Mouse (Mus musculus): ENCODE results near the gene Hmgb2. TPM values are rescaled to one million over a fixed set of nuclear protein-coding genes. Genes with fewer than 3 reads are reported as not detected.
A peak's percentile ranks its signal among the peaks of the same experiment; 100 is the strongest.

Gene Hmgb2
- polyA plus RNA-seq, 2 experiments, result 199 to 290 TPM

DNA sequence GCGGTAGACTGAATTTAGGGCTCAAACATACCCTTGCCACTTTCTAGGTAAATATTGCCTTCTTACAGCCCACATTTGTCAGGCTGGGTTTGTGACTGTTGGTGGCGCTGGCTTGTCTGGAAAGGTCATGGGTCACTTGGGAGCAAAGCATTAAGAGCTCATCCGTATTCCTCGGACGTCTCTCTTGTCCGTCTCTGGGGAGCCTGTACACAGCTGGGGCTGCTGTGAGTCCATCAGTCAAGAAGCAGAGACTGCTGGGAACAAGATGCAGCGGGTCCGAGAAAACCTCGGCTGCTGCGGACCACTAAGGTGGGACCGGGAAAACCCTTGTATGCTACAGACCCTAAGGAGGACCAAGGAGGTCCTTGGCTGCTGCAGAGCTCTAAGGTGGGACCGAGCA lies 35.9 kb downstream of the Hmgb2 start:
- TF ChIP-seq POLR2A (IDR thresholded peaks at IDR 0.05; ENCODE audit: borderline replicate concordance, extremely low read depth, insufficient read depth, insufficient read length), result no peak
- DNase-seq (ENCODE audit: low spot score) (no peak), ATAC-seq (ENCODE audit: low FRiP score, low read depth) (no peak)
- 66% methylated on average over 12 of the region's 12 CpGs for WGBS
- no peaks in the 10 kb centered on the region for H3K27me3 ChIP-seq (ENCODE audit: control insufficient read depth, insufficient read depth, low read length)
- no peak overlapping the region for H3K4me3 ChIP-seq (replicated peaks; ENCODE audit: low read length)
- 0 out of 2 replicates have a peak, but pooled peaks cover 4% of the 10 kb centered on the region for H3K4me1 ChIP-seq (ENCODE audit: control insufficient read depth, insufficient read depth, low read length)
- H3K36me3 ChIP-seq (ENCODE audit: control insufficient read depth, insufficient read depth, low read length), result no peaks in the 10 kb centered on the region
- no peak overlapping the region for H3K27ac ChIP-seq (replicated peaks; ENCODE audit: low read depth, low read length)
- H3K4me2 ChIP-seq (replicated peaks; ENCODE audit: low read depth, low read length, severe bottlenecking), result no peak overlapping the region
- no peak overlapping the region for H3K9ac ChIP-seq (ENCODE audit: low read depth, low read length, severe bottlenecking)
- H3K9me3 ChIP-seq (ENCODE audit: control insufficient read depth, low read length), result no peaks in the 10 kb centered on the region

- H3K9ac ChIP-seq (ENCODE audit: low read depth, low read length, severe bottlenecking), result no peak overlapping the region
- H3K4me1 ChIP-seq (ENCODE audit: control insufficient read depth, insufficient read depth, low read length), result no peaks in the 10 kb centered on the region
- H3K27me3 ChIP-seq (ENCODE audit: control insufficient read depth, insufficient read depth, low read length), result no peaks in the 10 kb centered on the region
- ATAC-seq (ENCODE audit: low FRiP score, low read depth) (no peak), DNase-seq (ENCODE audit: low spot score) (no peak)
- WGBS, result 78% methylated on average over 14 of the region's 14 CpGs
- TF ChIP-seq POLR2A (IDR thresholded peaks at IDR 0.05; ENCODE audit: borderline replicate concordance, extremely low read depth, insufficient read depth, insufficient read length), result no peak
- no peak overlapping the region for H3K4me2 ChIP-seq (replicated peaks; ENCODE audit: low read depth, low read length, severe bottlenecking)
- no peaks in the 10 kb centered on the region for H3K9me3 ChIP-seq (ENCODE audit: control insufficient read depth, low read length)
- no peak overlapping the region for H3K4me3 ChIP-seq (replicated peaks; ENCODE audit: low read length)
- no peak overlapping the region for H3K27ac ChIP-seq (replicated peaks; ENCODE audit: low read depth, low read length)
- no peaks in the 10 kb centered on the region for H3K36me3 ChIP-seq (ENCODE audit: control insufficient read depth, insufficient read depth, low read length)
Measured at GRCm38 (mm10) chr8:57552102-57553032, 40.7 kb downstream of the Hmgb2 start.

DNA sequence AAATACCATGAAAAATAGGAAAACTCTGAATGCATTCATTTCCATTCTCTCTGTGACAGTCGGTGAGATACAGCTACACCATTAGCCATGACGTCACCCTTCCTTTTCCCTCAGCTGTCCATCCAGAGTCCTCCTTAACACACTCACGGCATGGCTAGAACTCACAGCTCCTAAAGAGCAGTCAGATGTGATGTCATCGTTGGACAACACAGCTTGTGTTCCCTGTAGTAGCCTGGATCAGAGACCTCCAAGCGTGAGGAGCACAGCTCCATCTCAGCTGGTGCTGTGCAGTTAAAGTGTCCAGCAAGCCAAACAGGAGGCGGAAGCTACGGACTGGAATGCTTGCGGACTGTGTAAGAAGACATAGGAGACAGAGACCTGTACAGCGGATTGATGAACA lies 49.2 kb downstream of the Hmgb2 start:
- no peak for DNase-seq (ENCODE audit: low spot score)
- Histone ChIP-seq H3K27me3 (ENCODE audit: control insufficient read depth, insufficient read depth, low read length) (no peaks in the 10 kb centered on the region), H3K4me2 (replicated peaks; ENCODE audit: low read depth, low read length, severe bottlenecking) (no peak overlapping the region), H3K9me3 (ENCODE audit: control insufficient read depth, low read length) (no peaks in the 10 kb centered on the region), H3K4me3 (replicated peaks; ENCODE audit: low read length) (no peak overlapping the region), H3K27ac (replicated peaks; ENCODE audit: low read depth, low read length) (no peak overlapping the region), H3K4me1 (ENCODE audit: control insufficient read depth, insufficient read depth, low read length) (peaks cover 3% of the 10 kb centered on the region; the same call in 1 of the 2 replicates), H3K9ac (ENCODE audit: low read depth, low read length, severe bottlenecking) (no peak overlapping the region), H3K36me3 (ENCODE audit: control insufficient read depth, insufficient read depth, low read length) (no peaks in the 10 kb centered on the region)
- 83% methylated on average over 9 of the region's 9 CpGs for WGBS
- ATAC-seq (ENCODE audit: low FRiP score, low read depth), result peak; percentile 47; the same call in 1 of the 2 replicates
- TF ChIP-seq POLR2A (IDR thresholded peaks at IDR 0.05; ENCODE audit: borderline replicate concordance, extremely low read depth, insufficient read depth, insufficient read length), result no peak

DNA sequence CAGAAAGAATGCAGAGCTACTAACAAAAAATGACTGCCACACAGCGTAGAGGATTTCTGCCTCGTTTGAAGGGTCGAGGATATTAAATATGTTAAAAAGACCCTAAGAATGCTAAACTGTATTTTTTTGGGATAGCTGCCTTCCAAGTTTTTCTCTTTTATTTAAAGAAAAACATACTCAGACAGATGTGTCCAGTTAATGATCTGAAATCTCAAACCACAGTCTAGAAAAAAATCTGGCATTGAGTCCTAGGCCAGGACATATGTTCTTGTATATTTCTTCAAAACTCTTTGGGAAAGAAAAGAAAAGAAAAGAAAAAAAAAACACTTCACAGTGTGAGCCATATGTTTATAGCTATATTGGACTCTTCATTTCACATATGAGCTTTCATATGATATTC lies 51.0 kb downstream of the Hmgb2 start:
- no peak for ATAC-seq (ENCODE audit: low FRiP score, low read depth)
- Histone ChIP-seq H3K9me3 (ENCODE audit: control insufficient read depth, low read length) (no peaks in the 10 kb centered on the region), H3K4me3 (replicated peaks; ENCODE audit: low read length) (no peak overlapping the region), H3K9ac (ENCODE audit: low read depth, low read length, severe bottlenecking) (no peak overlapping the region), H3K27me3 (ENCODE audit: control insufficient read depth, insufficient read depth, low read length) (no peaks in the 10 kb centered on the region), H3K4me1 (ENCODE audit: control insufficient read depth, insufficient read depth, low read length) (peaks cover 3% of the 10 kb centered on the region; the same call in 1 of the 2 replicates), H3K27ac (replicated peaks; ENCODE audit: low read depth, low read length) (no peak overlapping the region), H3K4me2 (replicated peaks; ENCODE audit: low read depth, low read length, severe bottlenecking) (no peak overlapping the region), H3K36me3 (ENCODE audit: control insufficient read depth, insufficient read depth, low read length) (no peaks in the 10 kb centered on the region)
- 55% methylated on average over 3 of the region's 3 CpGs for WGBS
- DNase-seq (ENCODE audit: low spot score), result peak; percentile 50
- no peak for TF ChIP-seq POLR2A (IDR thresholded peaks at IDR 0.05; ENCODE audit: borderline replicate concordance, extremely low read depth, insufficient read depth, insufficient read length)

DNA sequence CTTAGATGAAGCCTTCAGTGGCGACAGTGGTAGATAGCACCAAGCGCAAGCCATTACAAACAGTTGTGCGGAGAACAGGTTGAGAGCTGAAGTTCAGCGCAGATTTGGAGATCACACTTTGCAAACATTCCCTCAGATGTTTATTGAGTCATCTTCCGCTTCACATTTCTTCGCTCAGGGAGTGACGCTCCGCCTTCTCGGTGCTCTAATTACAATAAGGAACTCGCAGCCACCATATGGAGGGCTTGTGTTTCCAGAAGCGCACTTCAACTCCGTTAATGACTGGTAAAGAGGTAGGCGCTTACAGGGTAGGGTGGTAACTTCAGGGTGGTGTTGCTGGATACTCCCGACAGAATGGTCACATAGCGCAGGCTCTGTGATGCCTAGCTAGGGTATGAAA lies 52.0 kb downstream of the Hmgb2 start:
- Histone ChIP-seq H3K27ac (replicated peaks; ENCODE audit: low read depth, low read length) (no peak overlapping the region), H3K4me2 (replicated peaks; ENCODE audit: low read depth, low read length, severe bottlenecking) (no peak overlapping the region), H3K27me3 (ENCODE audit: control insufficient read depth, insufficient read depth, low read length) (no peaks in the 10 kb centered on the region), H3K4me3 (replicated peaks; ENCODE audit: low read length) (no peak overlapping the region), H3K36me3 (ENCODE audit: control insufficient read depth, insufficient read depth, low read length) (no peaks in the 10 kb centered on the region), H3K9ac (ENCODE audit: low read depth, low read length, severe bottlenecking) (no peak overlapping the region), H3K9me3 (ENCODE audit: control insufficient read depth, low read length) (no peaks in the 10 kb centered on the region), H3K4me1 (ENCODE audit: control insufficient read depth, insufficient read depth, low read length) (peaks cover 5% of the 10 kb centered on the region; the same call in 1 of the 2 replicates)
- WGBS, result 81% methylated on average over 15 of the region's 15 CpGs
- DNase-seq (ENCODE audit: low spot score) (no peak), ATAC-seq (ENCODE audit: low FRiP score, low read depth) (no peak)
- no peak for TF ChIP-seq POLR2A (IDR thresholded peaks at IDR 0.05; ENCODE audit: borderline replicate concordance, extremely low read depth, insufficient read depth, insufficient read length)

All from limb, embryonic 14.5 days (tissue).